Mouse (Mus musculus) neural tube, embryonic 14.5 days (tissue): ENCODE results near the gene Eif3b. TPM values are rescaled to one million over a fixed set of nuclear protein-coding genes. Genes with fewer than 3 reads are reported as not detected.

ENCODE experiments used
- ATAC-seq: fragments of 200-750 bp; cut with Nextera tagmentation; 2 replicates; pipeline ENCODE4 v1.8.0; 2017; ENCODE audit warnings: low read depth, mild to moderate bottlenecking, moderate TSS enrichment, moderate library complexity
- H3K27ac ChIP-seq: fragments of 300-500 bp; sonication (generic); 2 replicates; pipeline ENCODE4 v1.5.1; 2014; ENCODE audit warnings: low read depth, mild to moderate bottlenecking, control low read depth, low read length, moderate library complexity, mixed read lengths
- H3K27me3 ChIP-seq: fragments of 300-500 bp; sonication (generic); 2 replicates; pipeline ENCODE4 v1.6.1; 2014; ENCODE audit warnings: low read length; ENCODE audit not compliant: control insufficient read depth, insufficient read depth
- H3K36me3 ChIP-seq: fragments of 300-500 bp; sonication (generic); 2 replicates; pipeline ENCODE4 v1.6.1; 2014; ENCODE audit warnings: low read length, mixed read lengths; ENCODE audit not compliant: control insufficient read depth, insufficient read depth
- H3K4me1 ChIP-seq: fragments of 300-500 bp; sonication (generic); 2 replicates; pipeline ENCODE4 v1.6.1; 2014; ENCODE audit warnings: low read length; ENCODE audit not compliant: control insufficient read depth, insufficient read depth
- H3K4me2 ChIP-seq: fragments of 300-500 bp; sonication (generic); 2 replicates; pipeline ENCODE4 v1.6.1; 2014; ENCODE audit warnings: mild to moderate bottlenecking, low read depth, low read length, control low read depth
- H3K4me3 ChIP-seq: fragments of 300-500 bp; sonication (generic); 2 replicates; pipeline ENCODE4 v1.5.1; 2014; ENCODE audit warnings: low read depth, low read length, control low read depth, mixed read lengths
- H3K9ac ChIP-seq: fragments of 300-500 bp; sonication (generic); replicated peaks from 2 replicates; pipeline ENCODE4 v1.6.1; 2014; ENCODE audit warnings: low read depth, mild to moderate bottlenecking, control low read depth, low read length, mixed read lengths
- H3K9me3 ChIP-seq: fragments of 300-500 bp; sonication (generic); 2 replicates; pipeline ENCODE4 v1.6.1; 2016; ENCODE audit warnings: low read length; ENCODE audit not compliant: control insufficient read depth
- WGBS: fragments of 180-500 bp; shearing (Covaris S2); extraction: QIAGEN DNeasy Blood & Tissue Kit; methylation state at CpG from one replicate; pipeline ENCODE4 v1.1.7; 2014; 5-methylcytosine and 5-hydroxymethylcytosine counted together
- polyA plus RNA-seq: library from polyadenylated mRNA; unstranded; fragments of >200 nt; fragmentation: Nextera tagmentation; extraction: Ambion mirVana; gene quantifications from 2 replicates; pipeline ENCODE4 v1.2.1, GENCODE M21; 2014

Gene Eif3b
- polyA plus RNA-seq = 83.9 and 102 TPM in 2 replicates

DNA sequence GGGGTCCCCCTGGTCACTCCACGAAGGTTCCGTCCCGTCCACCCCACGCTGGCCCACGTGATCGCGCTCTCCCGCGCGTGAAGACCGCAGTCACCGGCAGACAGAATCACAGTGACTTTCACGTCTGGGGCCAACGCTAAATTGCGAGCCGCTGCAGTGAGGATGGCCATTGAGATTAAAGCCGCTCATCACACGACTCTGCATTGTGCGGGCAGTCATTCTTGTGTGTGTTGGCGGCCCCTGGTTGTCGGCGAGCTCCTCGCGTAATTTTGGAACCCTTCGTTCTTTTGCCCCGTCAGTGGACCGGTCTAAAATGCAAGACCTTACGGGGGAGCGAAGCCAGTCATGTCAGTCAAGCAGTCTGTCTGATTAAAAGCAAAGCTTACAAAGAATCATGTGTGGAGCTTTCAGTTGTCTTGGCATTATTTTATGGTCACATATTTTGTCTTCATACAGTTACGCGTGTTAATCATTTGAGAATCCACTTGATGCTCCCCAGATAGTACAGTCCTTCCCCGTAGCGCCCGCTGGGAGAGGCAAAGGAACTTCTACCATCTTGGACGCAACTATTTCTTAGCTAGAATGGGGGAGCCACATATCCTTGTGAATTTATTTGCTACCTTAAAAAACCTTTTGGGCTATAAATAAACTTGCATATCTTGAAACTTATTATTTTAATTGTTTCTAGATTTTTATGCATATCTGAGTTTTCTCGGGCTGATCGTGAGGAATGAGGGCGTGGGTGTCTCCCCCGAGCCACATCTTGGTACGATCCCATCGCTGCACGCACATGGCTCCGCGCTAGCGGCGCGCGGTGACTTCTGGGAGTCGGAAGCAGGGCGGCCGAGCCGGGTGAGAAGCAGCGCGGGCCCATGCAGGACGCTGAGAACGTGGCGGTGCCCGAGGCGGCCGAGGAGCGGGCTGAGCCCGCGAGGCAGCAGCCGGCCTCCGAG is at the start of gene Eif3b:
Eif3b (plus strand) TSS at position 840 of the 953 bp plus-strand sequence.
- Histone ChIP-seq H3K4me2 (peak within 1 kb of the TSS; percentile 93), H3K27ac (peak within 1 kb of the TSS; percentile 89), H3K9me3 (no peaks in the 10 kb centered on the region), H3K4me1 (peaks cover 18% of the 10 kb centered on the region), H3K9ac (peak within 1 kb of the TSS; percentile 98), H3K36me3 (no peaks in the 10 kb centered on the region), H3K4me3 (peak within 1 kb of the TSS; percentile 99), H3K27me3 (no peaks in the 10 kb centered on the region)
- under 1% methylated on average over 65 of the region's 65 CpGs for WGBS
- peak; percentile 93 for ATAC-seq

GRCm38 (mm10) chr5:140369466-140369865 is 49.7 kb upstream of the Eif3b start:
- H3K27me3 ChIP-seq = no peaks in the 10 kb centered on the region
- H3K4me1 ChIP-seq = no peaks in the 10 kb centered on the region
- no peak overlapping the region for H3K4me3 ChIP-seq
- H3K27ac ChIP-seq = no peak overlapping the region
- H3K36me3 ChIP-seq = no peaks in the 10 kb centered on the region
- 93% methylated on average over 2 of the region's 2 CpGs for WGBS
- H3K4me2 ChIP-seq = no peak overlapping the region
- no peak for ATAC-seq
- H3K9ac ChIP-seq = no peak overlapping the region
- no peaks in the 10 kb centered on the region for H3K9me3 ChIP-seq

- WGBS = 83% methylated on average over 6 of the region's 6 CpGs
- Histone ChIP-seq H3K4me1 (no peaks in the 10 kb centered on the region), H3K9ac (no peak overlapping the region), H3K9me3 (no peaks in the 10 kb centered on the region), H3K4me2 (no peak overlapping the region), H3K27me3 (no peaks in the 10 kb centered on the region), H3K27ac (no peak overlapping the region), H3K36me3 (no peaks in the 10 kb centered on the region), H3K4me3 (no peak overlapping the region)
- ATAC-seq = no peak
Measured at GRCm38 (mm10) chr5:140370446-140371254, 48.5 kb upstream of the Eif3b start.

- H3K4me3 ChIP-seq = no peak overlapping the region
- no peaks in the 10 kb centered on the region for H3K36me3 ChIP-seq
- 97% methylated on average over 3 of the region's 3 CpGs for WGBS
- no peak overlapping the region for H3K9ac ChIP-seq
- no peaks in the 10 kb centered on the region for H3K27me3 ChIP-seq
- no peak overlapping the region for H3K4me2 ChIP-seq
- H3K27ac ChIP-seq = no peak overlapping the region
- no peaks in the 10 kb centered on the region for H3K4me1 ChIP-seq
- no peak for ATAC-seq
- no peaks in the 10 kb centered on the region for H3K9me3 ChIP-seq
Measured at GRCm38 (mm10) chr5:140371671-140372070, 47.5 kb upstream of the Eif3b start.

DNA sequence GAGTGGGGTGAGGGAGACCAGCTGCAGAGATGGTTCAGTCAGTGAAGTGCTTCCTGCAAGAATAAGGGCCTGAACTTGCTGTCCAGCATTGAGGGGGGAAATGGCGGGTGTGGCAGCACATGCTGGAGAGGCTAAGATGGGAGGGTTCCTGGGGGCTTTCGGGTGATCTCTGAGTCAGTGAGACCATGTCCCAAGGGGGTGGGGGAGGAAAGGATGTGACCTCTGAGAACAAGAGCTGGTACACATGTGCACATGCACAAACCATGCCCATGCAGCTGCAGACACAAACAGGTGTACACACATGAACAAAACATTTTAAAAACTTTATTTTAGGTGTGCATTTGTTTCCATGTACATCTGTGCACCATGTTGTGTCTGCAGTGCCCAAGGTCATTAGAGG is 45.4 kb upstream of the Eif3b start:
- Histone ChIP-seq H3K4me3 (no peak overlapping the region), H3K9ac (no peak overlapping the region), H3K4me2 (no peak overlapping the region), H3K4me1 (no peaks in the 10 kb centered on the region), H3K9me3 (no peaks in the 10 kb centered on the region), H3K27ac (no peak overlapping the region), H3K27me3 (no peaks in the 10 kb centered on the region), H3K36me3 (no peaks in the 10 kb centered on the region)
- no peak for ATAC-seq
- 83% methylated on average over 2 of the region's 2 CpGs for WGBS

DNA sequence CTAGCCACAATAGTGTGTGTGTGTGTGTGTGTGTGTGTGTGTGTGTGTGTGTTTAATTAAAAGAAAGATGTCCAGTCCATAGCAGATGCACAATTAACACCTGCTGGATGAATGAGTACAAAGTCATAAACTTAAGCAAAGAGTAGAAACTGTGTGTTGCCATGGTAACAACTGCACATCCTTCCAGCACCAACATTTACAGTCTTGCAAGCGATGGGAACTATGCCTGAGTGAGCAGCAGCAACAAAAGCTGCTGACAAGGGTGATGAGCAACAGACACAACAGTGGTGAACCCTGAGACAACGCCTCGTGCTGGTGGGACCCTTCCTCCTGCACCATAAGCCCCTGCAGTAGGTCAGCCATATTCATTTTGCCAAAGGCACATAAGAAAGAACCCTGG is 44.9 kb upstream of the Eif3b start:
- Histone ChIP-seq H3K9me3 (no peaks in the 10 kb centered on the region), H3K4me1 (no peaks in the 10 kb centered on the region), H3K4me3 (no peak overlapping the region), H3K36me3 (no peaks in the 10 kb centered on the region), H3K27me3 (no peaks in the 10 kb centered on the region), H3K4me2 (no peak overlapping the region), H3K9ac (no peak overlapping the region), H3K27ac (no peak overlapping the region)
- WGBS = 12% methylated on average over 3 of the region's 3 CpGs
- ATAC-seq = no peak

DNA sequence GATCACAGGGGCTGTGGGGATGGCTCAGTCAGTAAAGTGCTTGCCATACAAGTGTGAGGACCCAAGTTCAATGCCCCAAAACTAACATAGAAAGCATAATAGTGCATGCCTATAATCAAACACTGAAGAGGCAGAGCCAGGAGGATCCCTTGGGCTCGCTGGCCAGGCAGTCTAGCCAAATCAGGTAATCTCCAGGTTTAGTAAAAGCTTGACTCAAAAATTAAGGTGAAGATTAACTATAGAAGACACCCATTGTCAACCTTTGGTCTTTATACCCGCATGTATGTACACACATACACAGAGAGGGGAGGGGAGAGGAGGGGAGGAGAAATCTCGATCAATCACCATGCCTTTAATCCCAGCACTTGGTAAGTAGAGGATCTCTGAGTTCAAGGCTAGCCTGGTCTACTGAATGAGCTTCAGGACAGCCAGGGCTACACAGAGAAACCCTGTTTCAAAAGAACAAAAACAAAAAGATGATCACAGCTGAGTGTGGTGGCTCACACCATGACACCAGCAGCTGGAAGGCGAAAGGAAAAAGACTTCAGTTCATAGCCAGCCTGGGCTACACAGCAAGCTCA is 43.8 kb upstream of the Eif3b start:
- Histone ChIP-seq H3K27me3 (no peaks in the 10 kb centered on the region), H3K4me1 (no peaks in the 10 kb centered on the region), H3K4me2 (no peak overlapping the region), H3K9ac (no peak overlapping the region), H3K4me3 (no peak overlapping the region), H3K9me3 (no peaks in the 10 kb centered on the region), H3K27ac (no peak overlapping the region), H3K36me3 (no peaks in the 10 kb centered on the region)
- 93% methylated on average over 4 of the region's 4 CpGs for WGBS
- ATAC-seq = no peak

GRCm38 (mm10) chr5:140378121-140378853 is 40.8 kb upstream of the Eif3b start:
- Histone ChIP-seq H3K4me2 (no peak overlapping the region), H3K27me3 (no peaks in the 10 kb centered on the region), H3K36me3 (no peaks in the 10 kb centered on the region), H3K4me3 (no peak overlapping the region), H3K9ac (no peak overlapping the region), H3K4me1 (no peaks in the 10 kb centered on the region), H3K9me3 (no peaks in the 10 kb centered on the region), H3K27ac (no peak overlapping the region)
- ATAC-seq = no peak
- WGBS = 93% methylated on average over 6 of the region's 6 CpGs
